Mouse (Mus musculus) limb, embryonic 11.5 days (tissue): ENCODE results near the gene Cd200. TPM values are rescaled to one million over a fixed set of nuclear protein-coding genes. Genes with fewer than 3 reads are reported as not detected.

ENCODE experiments used
- ATAC-seq: fragments of 200-750 bp; cut with Nextera tagmentation; 2 replicates; pipeline ENCODE4 v1.8.0; 2017; ENCODE audit warnings: low read depth; ENCODE audit not compliant: insufficient number of reproducible peaks, low FRiP score, low TSS enrichment
- DNase-seq: peaks from one replicate; pipeline ENCODE4 v3.0.0-alpha.2; 2015; ENCODE audit warnings: low spot score
- H3K27ac ChIP-seq: fragments of 300-500 bp; sonication (generic); replicated peaks from 2 replicates; pipeline ENCODE4 v1.5.1; 2014; ENCODE audit warnings: low read depth, mild to moderate bottlenecking, low read length
- H3K27me3 ChIP-seq: fragments of 300-500 bp; sonication (generic); 2 replicates; pipeline ENCODE4 v1.6.1; 2014; ENCODE audit warnings: mild to moderate bottlenecking, low read length, mixed read lengths; ENCODE audit not compliant: control insufficient read depth, insufficient read depth
- H3K36me3 ChIP-seq: fragments of 300-500 bp; sonication (generic); 2 replicates; pipeline ENCODE4 v1.6.1; 2014; ENCODE audit warnings: mild to moderate bottlenecking, low read length, moderate library complexity, mixed read lengths; ENCODE audit not compliant: control insufficient read depth, insufficient read depth
- H3K4me1 ChIP-seq: fragments of 300-500 bp; sonication (generic); 2 replicates; pipeline ENCODE4 v1.6.1; 2014; ENCODE audit warnings: low read length, mixed read lengths; ENCODE audit not compliant: control insufficient read depth, insufficient read depth
- H3K4me2 ChIP-seq: fragments of 300-500 bp; sonication (generic); 2 replicates; pipeline ENCODE4 v1.6.1; 2014; ENCODE audit warnings: low read depth, mild to moderate bottlenecking, moderate library complexity; ENCODE audit not compliant: severe bottlenecking
- H3K4me3 ChIP-seq: fragments of 300-500 bp; sonication (generic); 2 replicates; pipeline ENCODE4 v1.5.1; 2014; ENCODE audit warnings: low read depth, low read length
- H3K9ac ChIP-seq: fragments of 300-500 bp; sonication (generic); 2 replicates; pipeline ENCODE4 v1.6.1; 2014; ENCODE audit warnings: mild to moderate bottlenecking, low read length
- H3K9me3 ChIP-seq: fragments of 300-500 bp; sonication (generic); 2 replicates; pipeline ENCODE4 v1.6.1; 2016; ENCODE audit warnings: low read length; ENCODE audit not compliant: control insufficient read depth
- WGBS: fragments of 180-500 bp; shearing (Covaris S2); extraction: QIAGEN DNeasy Blood & Tissue Kit; methylation state at CpG from one replicate; pipeline ENCODE4 v1.1.7; 2014; 5-methylcytosine and 5-hydroxymethylcytosine counted together
- polyA plus RNA-seq: library from polyadenylated mRNA; unstranded; fragments of >200 nt; fragmentation: Nextera tagmentation; extraction: Ambion mirVana; gene quantifications from 2 replicates; pipeline ENCODE4 v1.2.1, GENCODE M21; 2014

The Cd200 gene
- polyA plus RNA-seq, 1 experiment from 2014 or later = 4.2 TPM

- H3K9ac ChIP-seq = no peak overlapping the region
- no peak overlapping the region for H3K27ac ChIP-seq
- H3K36me3 ChIP-seq = no peaks in the 10 kb centered on the region
- no peak overlapping the region for H3K4me2 ChIP-seq
- H3K27me3 ChIP-seq = no peaks in the 10 kb centered on the region
- no peaks in the 10 kb centered on the region for H3K9me3 ChIP-seq
- no peak overlapping the region for H3K4me3 ChIP-seq
- ATAC-seq (no peak), DNase-seq (no peak)
- no peaks in the 10 kb centered on the region for H3K4me1 ChIP-seq
- WGBS = 87% methylated on average over 5 of the region's 5 CpGs
Observed at GRCm38 (mm10) chr16:45407091-45407490, 1.8 kb downstream of the Cd200 start.

GRCm38 (mm10) chr16:45402951-45403350 is 5.9 kb downstream of the Cd200 start:
- WGBS = 76% methylated on average over 2 of the region's 2 CpGs

GRCm38 (mm10) chr16:45402036-45402435 is 6.8 kb downstream of the Cd200 start:
- DNase-seq (no peak), ATAC-seq (no peak)
- H3K4me3 ChIP-seq = no peak overlapping the region
- H3K27ac ChIP-seq = no peak overlapping the region
- WGBS = 86% methylated on average over 1 of the region's 1 CpGs
- no peak overlapping the region for H3K4me2 ChIP-seq
- H3K36me3 ChIP-seq = no peaks in the 10 kb centered on the region
- no peaks in the 10 kb centered on the region for H3K27me3 ChIP-seq
- H3K4me1 ChIP-seq = no peaks in the 10 kb centered on the region
- H3K9me3 ChIP-seq = no peaks in the 10 kb centered on the region
- H3K9ac ChIP-seq = no peak overlapping the region

More at GRCm38 (mm10) chr16:45402951-45403350, 5.9 kb downstream of the Cd200 start:
- no peak for DNase-seq
- no peak overlapping the region for H3K4me3 ChIP-seq
- no peak overlapping the region for H3K4me2 ChIP-seq
- no peak overlapping the region for H3K9ac ChIP-seq
- no peak for ATAC-seq
- H3K36me3 ChIP-seq = no peaks in the 10 kb centered on the region
- H3K27ac ChIP-seq = no peak overlapping the region
- H3K27me3 ChIP-seq = no peaks in the 10 kb centered on the region
- H3K4me1 ChIP-seq = no peaks in the 10 kb centered on the region
- H3K9me3 ChIP-seq = no peaks in the 10 kb centered on the region

GRCm38 (mm10) chr16:45399947-45400555 is 8.8 kb downstream of the Cd200 start:
- H3K27ac ChIP-seq = no peak overlapping the region
- H3K4me2 ChIP-seq = no peak overlapping the region
- H3K36me3 ChIP-seq = no peaks in the 10 kb centered on the region
- H3K9me3 ChIP-seq = no peaks in the 10 kb centered on the region
- no peak overlapping the region for H3K4me3 ChIP-seq
- DNase-seq (no peak), ATAC-seq (no peak)
- no peaks in the 10 kb centered on the region for H3K27me3 ChIP-seq
- H3K4me1 ChIP-seq = no peaks in the 10 kb centered on the region
- no peak overlapping the region for H3K9ac ChIP-seq
- WGBS = 65% methylated on average over 9 of the region's 9 CpGs

- no peak overlapping the region for H3K9ac ChIP-seq
- no peak overlapping the region for H3K4me3 ChIP-seq
- ATAC-seq (no peak), DNase-seq (no peak)
- no peaks in the 10 kb centered on the region for H3K27me3 ChIP-seq
- H3K4me1 ChIP-seq = no peaks in the 10 kb centered on the region
- H3K4me2 ChIP-seq = no peak overlapping the region
- H3K27ac ChIP-seq = no peak overlapping the region
- H3K9me3 ChIP-seq = no peaks in the 10 kb centered on the region
- WGBS = 88% methylated on average over 3 of the region's 3 CpGs
- H3K36me3 ChIP-seq = no peaks in the 10 kb centered on the region
Observed at GRCm38 (mm10) chr16:45399411-45399810, 9.4 kb downstream of the Cd200 start.

- no peak overlapping the region for H3K4me3 ChIP-seq
- ATAC-seq (no peak), DNase-seq (no peak)
- no peak overlapping the region for H3K9ac ChIP-seq
- no peaks in the 10 kb centered on the region for H3K27me3 ChIP-seq
- H3K36me3 ChIP-seq = no peaks in the 10 kb centered on the region
- no peaks in the 10 kb centered on the region for H3K9me3 ChIP-seq
- no peak overlapping the region for H3K4me2 ChIP-seq
- H3K27ac ChIP-seq = no peak overlapping the region
- 91% methylated on average over 2 of the region's 2 CpGs for WGBS
- H3K4me1 ChIP-seq = no peaks in the 10 kb centered on the region
Observed at GRCm38 (mm10) chr16:45397440-45397839, 11.4 kb downstream of the Cd200 start.

- ATAC-seq = no peak
- Histone ChIP-seq H3K9me3 (no peaks in the 10 kb centered on the region), H3K4me2 (no peak overlapping the region)
Observed at GRCm38 (mm10) chr16:45392246-45392645, 16.6 kb downstream of the Cd200 start.

GRCm38 (mm10) chr16:45391680-45392079 is 17.2 kb downstream of the Cd200 start:
- no peak overlapping the region for H3K4me3 ChIP-seq
- DNase-seq = no peak
- H3K4me2 ChIP-seq = no peak overlapping the region
- no peak for ATAC-seq
- no peaks in the 10 kb centered on the region for H3K4me1 ChIP-seq
- no peaks in the 10 kb centered on the region for H3K36me3 ChIP-seq
- no peak overlapping the region for H3K9ac ChIP-seq
- no peaks in the 10 kb centered on the region for H3K27me3 ChIP-seq
- H3K9me3 ChIP-seq = no peaks in the 10 kb centered on the region
- no peak overlapping the region for H3K27ac ChIP-seq
- WGBS = 89% methylated on average over 3 of the region's 3 CpGs

More at GRCm38 (mm10) chr16:45392246-45392645, 16.6 kb downstream of the Cd200 start:
- WGBS = 91% methylated on average over 6 of the region's 6 CpGs
- Histone ChIP-seq H3K27me3 (no peaks in the 10 kb centered on the region), H3K4me3 (no peak overlapping the region), H3K4me1 (no peaks in the 10 kb centered on the region), H3K36me3 (no peaks in the 10 kb centered on the region), H3K27ac (no peak overlapping the region), H3K9ac (no peak overlapping the region)
- DNase-seq = no peak
